Mouse (Mus musculus) midbrain, embryonic 12.5 days (tissue): Measurements from ENCODE around the gene Cth. TPM values are rescaled to one million over a fixed set of nuclear protein-coding genes. Genes with fewer than 3 reads are reported as not detected.
"Not testable (repeated sequence)": the region's sequence is repeated elsewhere in the genome, so short reads cannot be mapped to it uniquely, and the experiment has no call there.

Experiments
- ATAC-seq: fragments of 200-750 bp; cut with Nextera tagmentation; 2 replicates; pipeline ENCODE4 v1.8.0; 2017; ENCODE audit warnings: low read depth, moderate TSS enrichment, moderate library complexity; ENCODE audit not compliant: low FRiP score
- H3K27ac ChIP-seq: fragments of 300-500 bp; sonication (generic); replicated peaks from 2 replicates; pipeline ENCODE4 v1.5.1; 2016; ENCODE audit warnings: mild to moderate bottlenecking
- H3K27me3 ChIP-seq: fragments of 300-500 bp; sonication (generic); 2 replicates; pipeline ENCODE4 v1.6.1; 2016; ENCODE audit warnings: mild to moderate bottlenecking
- H3K36me3 ChIP-seq: fragments of 300-500 bp; sonication (generic); 2 replicates; pipeline ENCODE4 v1.6.1; 2016
- H3K4me1 ChIP-seq: fragments of 300-500 bp; sonication (generic); 2 replicates; pipeline ENCODE4 v1.6.1; 2016
- H3K4me2 ChIP-seq: fragments of 300-500 bp; sonication (generic); replicated peaks from 2 replicates; pipeline ENCODE4 v1.6.1; 2016; ENCODE audit warnings: mild to moderate bottlenecking, moderate library complexity
- H3K4me3 ChIP-seq: fragments of 300-500 bp; sonication (generic); 2 replicates; pipeline ENCODE4 v1.5.1; 2016; ENCODE audit warnings: mild to moderate bottlenecking
- H3K9ac ChIP-seq: fragments of 300-500 bp; sonication (generic); replicated peaks from 2 replicates; pipeline ENCODE4 v1.6.1; 2016; ENCODE audit warnings: mild to moderate bottlenecking, moderate library complexity
- H3K9me3 ChIP-seq: fragments of 300-500 bp; sonication (generic); 2 replicates; pipeline ENCODE4 v1.6.1; 2016; ENCODE audit warnings: mild to moderate bottlenecking
- WGBS: fragments of 180-500 bp; shearing (Covaris S2); methylation state at CpG from one replicate; pipeline ENCODE4 v1.1.7; 2016; 5-methylcytosine and 5-hydroxymethylcytosine counted together
- polyA plus RNA-seq: library from polyadenylated mRNA; unstranded; fragments of >200 nt; fragmentation: Nextera tagmentation; extraction: Ambion mirVana; gene quantifications from 2 replicates; pipeline ENCODE4 v1.2.1, GENCODE M21; 2016

Cth gene
- polyA plus RNA-seq, 1 experiment from 2014 or later = 7.4 TPM

GRCm38 (mm10) chr3:157933223-157933622 is 8.3 kb upstream of the Cth start:
- not testable (repeated sequence) for H3K4me2 ChIP-seq, ATAC-seq, H3K27me3 ChIP-seq, H3K27ac ChIP-seq, H3K4me1 ChIP-seq, H3K4me3 ChIP-seq, H3K9ac ChIP-seq, H3K36me3 ChIP-seq, H3K9me3 ChIP-seq
- WGBS = 67% methylated on average over 5 of the region's 6 CpGs

GRCm38 (mm10) chr3:157932074-157932473 is 7.2 kb upstream of the Cth start:
- 47% methylated on average over 3 of the region's 3 CpGs for WGBS
- no peak for ATAC-seq
- Histone ChIP-seq H3K4me1 (no peaks in the 10 kb centered on the region), H3K4me3 (no peak overlapping the region), H3K4me2 (no peak overlapping the region), H3K27ac (no peak overlapping the region), H3K36me3 (no peaks in the 10 kb centered on the region), H3K9ac (no peak overlapping the region), H3K9me3 (no peaks in the 10 kb centered on the region), H3K27me3 (no peaks in the 10 kb centered on the region)

- H3K9ac ChIP-seq = no peak overlapping the region
- no peak overlapping the region for H3K4me2 ChIP-seq
- H3K27me3 ChIP-seq = no peaks in the 10 kb centered on the region
- no peaks in the 10 kb centered on the region for H3K4me1 ChIP-seq
- H3K27ac ChIP-seq = no peak overlapping the region
- no peaks in the 10 kb centered on the region for H3K36me3 ChIP-seq
- no peak for ATAC-seq
- WGBS = 62% methylated on average over 3 of the region's 3 CpGs
- H3K9me3 ChIP-seq = no peaks in the 10 kb centered on the region
- no peak overlapping the region for H3K4me3 ChIP-seq
These were observed 6.7 kb upstream of the Cth start for GRCm38 (mm10) chr3:157931592-157931991.

GRCm38 (mm10) chr3:157929417-157929816 is 4.5 kb upstream of the Cth start:
- no peak overlapping the region for H3K9ac ChIP-seq
- H3K9me3 ChIP-seq = no peaks in the 10 kb centered on the region
- H3K27me3 ChIP-seq = peaks cover 3% of the 10 kb centered on the region; the same call in 1 of the 2 replicates
- no peak for ATAC-seq
- no peaks in the 10 kb centered on the region for H3K36me3 ChIP-seq
- 88% methylated on average over 1 of the region's 1 CpGs for WGBS
- peaks cover 7% of the 10 kb centered on the region; the same call in 1 of the 2 replicates for H3K4me1 ChIP-seq
- no peak overlapping the region for H3K4me3 ChIP-seq
- H3K4me2 ChIP-seq = no peak overlapping the region
- H3K27ac ChIP-seq = no peak overlapping the region

GRCm38 (mm10) chr3:157928731-157929130 is 3.9 kb upstream of the Cth start:
- Histone ChIP-seq H3K9ac (no peak overlapping the region), H3K27me3 (peaks cover 3% of the 10 kb centered on the region; the same call in 1 of the 2 replicates), H3K9me3 (no peaks in the 10 kb centered on the region), H3K4me1 (peaks cover 9% of the 10 kb centered on the region; the same call in 1 of the 2 replicates), H3K4me2 (no peak overlapping the region), H3K36me3 (no peaks in the 10 kb centered on the region), H3K27ac (no peak overlapping the region), H3K4me3 (no peak overlapping the region)
- no peak for ATAC-seq
- 89% methylated on average over 2 of the region's 2 CpGs for WGBS

- Histone ChIP-seq H3K27ac (no peak overlapping the region), H3K36me3 (no peaks in the 10 kb centered on the region), H3K4me1 (peaks cover 9% of the 10 kb centered on the region; the same call in 1 of the 2 replicates), H3K4me3 (no peak overlapping the region), H3K4me2 (no peak overlapping the region), H3K27me3 (peaks cover 3% of the 10 kb centered on the region; the same call in 1 of the 2 replicates), H3K9me3 (no peaks in the 10 kb centered on the region), H3K9ac (no peak overlapping the region)
- ATAC-seq = no peak
- WGBS = 48% methylated on average over 2 of the region's 2 CpGs
These were observed 1.9 kb upstream of the Cth start for GRCm38 (mm10) chr3:157926761-157927160.

- Histone ChIP-seq H3K4me2 (no peak overlapping the region), H3K27me3 (peaks cover 3% of the 10 kb centered on the region; the same call in 1 of the 2 replicates), H3K9ac (no peak overlapping the region), H3K36me3 (no peaks in the 10 kb centered on the region), H3K4me3 (no peak overlapping the region), H3K9me3 (no peaks in the 10 kb centered on the region), H3K4me1 (peaks cover 9% of the 10 kb centered on the region; the same call in 1 of the 2 replicates), H3K27ac (no peak overlapping the region)
- WGBS = 90% methylated on average over 14 of the region's 14 CpGs
- no peak for ATAC-seq
These were observed 1.0 kb upstream of the Cth start for GRCm38 (mm10) chr3:157925706-157926510.

- no peak overlapping the region for H3K4me3 ChIP-seq
- no peaks in the 10 kb centered on the region for H3K36me3 ChIP-seq
- 77% methylated on average over 3 of the region's 3 CpGs for WGBS
- H3K4me1 ChIP-seq = peaks cover 9% of the 10 kb centered on the region; the same call in 1 of the 2 replicates
- no peak overlapping the region for H3K27ac ChIP-seq
- no peak overlapping the region for H3K4me2 ChIP-seq
- H3K9me3 ChIP-seq = no peaks in the 10 kb centered on the region
- H3K27me3 ChIP-seq = peaks cover 3% of the 10 kb centered on the region; the same call in 1 of the 2 replicates
- H3K9ac ChIP-seq = no peak overlapping the region
- ATAC-seq = no peak
These were observed 1.5 kb downstream of the Cth start for GRCm38 (mm10) chr3:157923268-157923835.

- Histone ChIP-seq H3K9me3 (no peaks in the 10 kb centered on the region), H3K4me1 (peaks cover 9% of the 10 kb centered on the region; the same call in 1 of the 2 replicates), H3K27ac (no peak overlapping the region), H3K4me3 (no peak overlapping the region), H3K36me3 (no peaks in the 10 kb centered on the region), H3K9ac (no peak overlapping the region), H3K4me2 (no peak overlapping the region), H3K27me3 (peaks cover 3% of the 10 kb centered on the region; the same call in 1 of the 2 replicates)
- ATAC-seq = no peak
- 96% methylated on average over 2 of the region's 2 CpGs for WGBS
These were observed 3.5 kb downstream of the Cth start for GRCm38 (mm10) chr3:157921376-157921775.

- Histone ChIP-seq H3K36me3 (no peaks in the 10 kb centered on the region), H3K27ac (no peak overlapping the region), H3K4me1 (no peaks in the 10 kb centered on the region), H3K9ac (no peak overlapping the region), H3K27me3 (no peaks in the 10 kb centered on the region), H3K4me3 (no peak overlapping the region), H3K9me3 (no peaks in the 10 kb centered on the region), H3K4me2 (no peak overlapping the region)
- ATAC-seq = no peak
- 45% methylated on average over 4 of the region's 4 CpGs for WGBS
These were observed 8.5 kb downstream of the Cth start for GRCm38 (mm10) chr3:157916336-157916735.

- no peak overlapping the region for H3K9ac ChIP-seq
- WGBS = 88% methylated on average over 2 of the region's 2 CpGs
- H3K27me3 ChIP-seq = no peaks in the 10 kb centered on the region
- no peak overlapping the region for H3K4me2 ChIP-seq
- H3K27ac ChIP-seq = no peak overlapping the region
- H3K36me3 ChIP-seq = no peaks in the 10 kb centered on the region
- H3K4me1 ChIP-seq = no peaks in the 10 kb centered on the region
- H3K9me3 ChIP-seq = no peaks in the 10 kb centered on the region
- no peak overlapping the region for H3K4me3 ChIP-seq
- no peak for ATAC-seq
These were observed 12.7 kb downstream of the Cth start for GRCm38 (mm10) chr3:157912155-157912554.

GRCm38 (mm10) chr3:157910262-157910661 is 14.6 kb downstream of the Cth start:
- Histone ChIP-seq H3K27ac (no peak overlapping the region), H3K4me3 (no peak overlapping the region)
- 76% methylated on average over 3 of the region's 3 CpGs for WGBS

More at GRCm38 (mm10) chr3:157910262-157910661, 14.6 kb downstream of the Cth start:
- no peaks in the 10 kb centered on the region for H3K27me3 ChIP-seq
- ATAC-seq = no peak
- no peaks in the 10 kb centered on the region for H3K9me3 ChIP-seq
- H3K9ac ChIP-seq = no peak overlapping the region
- H3K36me3 ChIP-seq = no peaks in the 10 kb centered on the region
- H3K4me2 ChIP-seq = no peak overlapping the region
- H3K4me1 ChIP-seq = no peaks in the 10 kb centered on the region
